Mouse (Mus musculus) heart, embryonic 15.5 days (tissue): ENCODE results near the gene Glis3. TPM values are rescaled to one million over a fixed set of nuclear protein-coding genes. Genes with fewer than 3 reads are reported as not detected.

Experiments used
- ATAC-seq: fragments of 200-750 bp; cut with Nextera tagmentation; replicated peaks from 2 replicates; pipeline ENCODE4 v1.8.0; 2017; ENCODE audit warnings: low read depth, moderate TSS enrichment; ENCODE audit not compliant: insufficient number of reproducible peaks, insufficient read depth, low FRiP score
- H3K27ac ChIP-seq: fragments of 300-500 bp; sonication (generic); 2 replicates; pipeline ENCODE4 v1.5.1; 2015; ENCODE audit warnings: mild to moderate bottlenecking, inconsistent platforms
- H3K27me3 ChIP-seq: fragments of 300-500 bp; sonication (generic); 2 replicates; pipeline ENCODE4 v1.6.1; 2015; ENCODE audit warnings: inconsistent platforms
- H3K36me3 ChIP-seq: fragments of 300-500 bp; sonication (generic); 2 replicates; pipeline ENCODE4 v1.6.1; 2015; ENCODE audit warnings: mild to moderate bottlenecking, inconsistent platforms
- H3K4me1 ChIP-seq: fragments of 300-500 bp; sonication (generic); replicated peaks from 2 replicates; pipeline ENCODE4 v1.6.1; 2015; ENCODE audit warnings: inconsistent platforms
- H3K4me2 ChIP-seq: fragments of 300-500 bp; sonication (generic); 2 replicates; pipeline ENCODE4 v1.6.1; 2015; ENCODE audit warnings: inconsistent platforms, mild to moderate bottlenecking, moderate library complexity
- H3K4me3 ChIP-seq: fragments of 300-500 bp; sonication (generic); 2 replicates; pipeline ENCODE4 v1.5.1; 2015; ENCODE audit warnings: mild to moderate bottlenecking, inconsistent platforms
- H3K9ac ChIP-seq: fragments of 300-500 bp; sonication (generic); 2 replicates; pipeline ENCODE4 v1.6.1; 2015; ENCODE audit warnings: mild to moderate bottlenecking, inconsistent platforms
- H3K9me3 ChIP-seq: fragments of 300-500 bp; sonication (generic); replicated peaks from 2 replicates; pipeline ENCODE4 v1.6.1; 2016; ENCODE audit warnings: inconsistent platforms
- WGBS: fragments of 180-500 bp; shearing (Covaris S2); methylation state at CpG from one replicate; pipeline ENCODE4 v1.1.7; 2015; ENCODE audit warnings: mixed read lengths; 5-methylcytosine and 5-hydroxymethylcytosine counted together
- polyA plus RNA-seq: library from polyadenylated mRNA; unstranded; fragments of >200 nt; fragmentation: Nextera tagmentation; extraction: Ambion mirVana; gene quantifications from 2 replicates; pipeline ENCODE4 v1.2.1, GENCODE M21; 2015

The Glis3 gene
- polyA plus RNA-seq, 1 experiment from 2014 or later: 0.87 TPM

DNA sequence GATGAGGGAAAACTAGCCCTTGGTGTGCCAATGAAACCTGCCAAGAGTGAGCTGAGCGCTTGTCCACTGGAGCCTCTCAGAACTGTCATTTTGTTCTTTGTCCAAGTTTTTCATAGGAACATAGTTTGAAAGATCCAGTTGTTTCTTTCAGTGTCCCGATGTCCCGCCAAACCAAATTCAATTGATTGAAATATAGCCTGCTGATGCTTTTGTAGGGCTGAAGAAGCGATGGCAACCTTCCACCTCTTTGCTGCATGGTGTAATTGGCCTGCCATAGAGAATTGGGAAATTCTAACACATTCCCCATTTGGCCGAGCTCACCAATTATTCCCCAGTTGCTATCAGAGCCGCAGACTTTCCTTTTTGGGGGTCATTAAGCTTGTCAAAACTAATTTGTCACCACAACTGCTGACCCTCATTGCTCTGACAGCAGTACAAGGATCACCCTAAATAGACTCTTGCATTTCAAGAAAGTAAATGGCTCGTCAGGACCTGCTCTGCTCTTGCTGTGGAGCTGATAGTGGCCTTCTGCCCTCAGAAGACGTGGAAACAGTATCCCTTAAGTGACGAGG, 299.1 kb downstream of the Glis3 start:
- WGBS: 71% methylated on average over 9 of the region's 9 CpGs
- Histone ChIP-seq H3K36me3 (no peaks in the 10 kb centered on the region), H3K4me2 (no peak overlapping the region), H3K27me3 (no peaks in the 10 kb centered on the region), H3K4me3 (no peak overlapping the region), H3K27ac (no peak overlapping the region), H3K9ac (no peak overlapping the region), H3K9me3 (no peaks in the 10 kb centered on the region), H3K4me1 (no peaks in the 10 kb centered on the region)
- ATAC-seq: no peak

DNA sequence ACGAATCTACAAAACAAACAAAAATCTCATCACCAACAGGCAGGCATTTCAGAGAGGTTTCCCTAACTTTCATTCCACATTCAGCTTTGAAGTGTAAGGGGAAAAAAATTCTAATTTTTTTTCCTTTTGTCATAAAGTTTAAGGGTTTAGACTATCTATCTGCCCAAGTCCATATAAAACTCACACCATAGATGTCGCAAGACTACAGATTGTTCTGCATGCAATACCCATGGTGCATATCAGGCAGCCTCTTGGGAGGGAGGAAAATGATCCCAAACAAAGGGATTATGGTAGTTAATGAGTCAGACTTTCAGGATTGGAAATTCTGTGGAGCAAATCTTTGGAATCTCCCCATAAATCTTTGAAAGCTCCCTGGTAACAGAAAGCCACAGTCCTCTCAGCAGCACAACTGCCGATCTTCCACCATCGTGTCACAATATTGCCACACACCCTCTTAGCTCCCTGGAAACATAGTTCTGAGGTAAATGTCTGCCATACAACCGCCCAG, 302.0 kb downstream of the Glis3 start:
- H3K9ac ChIP-seq: no peak overlapping the region
- H3K27me3 ChIP-seq: no peaks in the 10 kb centered on the region
- H3K36me3 ChIP-seq: no peaks in the 10 kb centered on the region
- no peaks in the 10 kb centered on the region for H3K4me1 ChIP-seq
- whole genome bisulfite sequencing: 82% methylated on average over 5 of the region's 5 CpGs
- H3K27ac ChIP-seq: no peak overlapping the region
- H3K9me3 ChIP-seq: no peaks in the 10 kb centered on the region
- H3K4me2 ChIP-seq: no peak overlapping the region
- H3K4me3 ChIP-seq: no peak overlapping the region
- ATAC-seq: no peak

DNA sequence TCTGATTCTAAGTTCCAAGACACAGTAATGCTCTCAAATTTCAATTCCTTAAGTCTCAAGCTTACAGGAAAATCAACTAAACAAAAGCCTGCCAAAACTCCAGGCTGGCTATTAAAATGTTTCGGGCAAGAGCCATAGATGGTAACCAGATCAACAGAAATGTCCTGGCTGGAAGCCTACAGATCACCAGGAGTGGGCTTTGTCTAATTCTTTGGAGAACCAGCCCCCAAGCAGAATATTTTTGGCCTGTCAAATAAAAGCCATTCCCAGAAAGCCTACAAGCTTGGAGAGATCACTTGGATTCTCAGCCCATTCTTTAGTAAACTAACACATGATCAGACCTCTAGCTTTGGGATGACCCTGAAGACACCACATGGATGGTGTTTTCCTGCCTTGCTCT, 303.5 kb downstream of the Glis3 start:
- Histone ChIP-seq H3K27ac (no peak overlapping the region), H3K27me3 (no peaks in the 10 kb centered on the region), H3K9me3 (no peaks in the 10 kb centered on the region), H3K4me3 (no peak overlapping the region), H3K4me2 (no peak overlapping the region), H3K36me3 (no peaks in the 10 kb centered on the region), H3K4me1 (no peaks in the 10 kb centered on the region), H3K9ac (no peak overlapping the region)
- 67% methylated on average over 1 of the region's 1 CpGs for WGBS
- ATAC-seq: no peak

DNA sequence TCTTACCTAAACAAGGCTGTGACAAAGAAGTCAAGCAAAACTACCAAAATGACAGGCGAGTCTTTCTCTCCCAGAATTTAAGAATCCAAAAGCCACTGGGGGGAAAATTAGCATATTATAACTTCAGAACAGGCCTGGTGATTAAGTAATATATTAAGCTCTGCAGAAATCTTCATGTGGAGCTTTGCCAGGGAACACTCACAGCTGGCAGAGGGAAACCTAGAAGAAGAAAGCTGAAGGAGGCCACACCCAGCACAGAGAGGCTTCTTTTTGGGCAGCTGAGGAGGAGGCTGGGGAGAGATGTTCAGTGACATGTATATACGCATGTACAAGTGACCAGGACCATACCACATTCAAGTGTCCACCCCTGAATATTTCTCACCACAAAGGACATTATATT, 304.1 kb downstream of the Glis3 start:
- H3K4me1 ChIP-seq: no peaks in the 10 kb centered on the region
- no peak overlapping the region for H3K4me2 ChIP-seq
- no peak overlapping the region for H3K27ac ChIP-seq
- no peak overlapping the region for H3K9ac ChIP-seq
- 86% methylated on average over 2 of the region's 2 CpGs for WGBS
- no peaks in the 10 kb centered on the region for H3K27me3 ChIP-seq
- H3K9me3 ChIP-seq: no peaks in the 10 kb centered on the region
- H3K4me3 ChIP-seq: no peak overlapping the region
- no peak for ATAC-seq
- no peaks in the 10 kb centered on the region for H3K36me3 ChIP-seq

DNA sequence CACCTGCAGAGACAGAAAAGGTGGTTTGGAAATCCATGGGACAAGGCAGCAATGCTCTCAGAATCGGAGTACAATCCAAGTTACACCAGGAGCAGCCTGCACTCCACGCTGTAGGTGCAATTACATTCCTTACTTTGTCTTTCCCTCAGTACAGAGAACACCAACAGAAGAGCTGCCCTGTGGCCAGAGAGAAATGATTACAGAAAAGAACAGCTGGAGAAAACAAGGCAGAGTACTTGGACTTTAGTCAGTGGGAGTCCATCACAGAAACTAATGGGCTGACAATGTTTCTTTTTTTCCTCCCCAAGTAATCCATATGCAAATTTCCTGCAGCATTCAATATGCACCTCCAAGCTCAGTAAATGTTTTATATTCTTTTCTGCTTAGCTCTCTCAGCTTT, 305.4 kb downstream of the Glis3 start:
- no peaks in the 10 kb centered on the region for H3K9me3 ChIP-seq
- H3K36me3 ChIP-seq: no peaks in the 10 kb centered on the region
- H3K4me1 ChIP-seq: no peaks in the 10 kb centered on the region
- 78% methylated on average over 2 of the region's 2 CpGs for WGBS
- H3K9ac ChIP-seq: no peak overlapping the region
- no peak for ATAC-seq
- no peaks in the 10 kb centered on the region for H3K27me3 ChIP-seq
- no peak overlapping the region for H3K4me2 ChIP-seq
- H3K27ac ChIP-seq: no peak overlapping the region
- no peak overlapping the region for H3K4me3 ChIP-seq

DNA sequence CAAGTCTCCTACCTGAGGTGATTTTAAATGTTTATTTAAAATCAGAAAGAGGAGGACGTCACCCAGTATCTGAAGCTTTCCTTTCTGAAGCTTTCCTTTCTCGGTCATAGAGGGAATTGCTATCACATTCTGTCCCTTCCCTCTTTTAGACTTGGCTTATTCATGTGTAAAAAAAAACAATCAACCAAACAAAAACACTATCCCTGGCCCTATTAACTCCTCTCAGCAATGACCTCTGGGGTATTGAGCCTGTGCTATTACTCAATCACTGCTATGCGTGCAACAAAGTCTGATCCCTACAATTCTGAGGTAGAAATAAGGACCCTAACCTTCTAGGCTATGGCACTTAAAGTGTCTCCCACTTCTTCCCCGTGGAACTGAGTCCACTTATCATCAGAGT, 311.7 kb downstream of the Glis3 start:
- H3K27ac ChIP-seq: no peak overlapping the region
- no peak for ATAC-seq
- H3K9me3 ChIP-seq: no peaks in the 10 kb centered on the region
- H3K36me3 ChIP-seq: no peaks in the 10 kb centered on the region
- H3K9ac ChIP-seq: no peak overlapping the region
- no peaks in the 10 kb centered on the region for H3K4me1 ChIP-seq
- H3K4me2 ChIP-seq: no peak overlapping the region
- no peak overlapping the region for H3K4me3 ChIP-seq
- H3K27me3 ChIP-seq: no peaks in the 10 kb centered on the region
- 58% methylated on average over 4 of the region's 4 CpGs for WGBS

DNA sequence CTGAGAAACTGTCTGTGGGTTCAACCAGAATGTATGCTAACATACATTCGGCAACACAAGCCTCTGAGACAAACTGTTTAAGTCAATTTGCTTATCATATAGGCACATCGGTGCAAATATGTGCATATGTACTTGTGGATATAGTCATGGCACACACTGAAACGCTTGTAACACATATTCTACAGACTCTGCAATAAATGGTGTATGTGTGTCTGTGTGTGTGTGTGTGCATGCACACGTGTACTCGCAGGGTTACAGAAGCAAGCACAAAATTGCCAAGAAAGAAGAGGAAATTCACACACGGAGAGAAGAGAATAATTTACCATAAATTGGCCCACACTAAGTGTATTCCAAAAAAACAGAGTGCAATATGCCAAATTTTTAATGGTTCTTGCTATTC, 312.6 kb downstream of the Glis3 start:
- Histone ChIP-seq H3K27me3 (no peaks in the 10 kb centered on the region), H3K4me2 (no peak overlapping the region), H3K9me3 (no peaks in the 10 kb centered on the region), H3K4me1 (no peaks in the 10 kb centered on the region), H3K4me3 (no peak overlapping the region), H3K9ac (no peak overlapping the region), H3K36me3 (no peaks in the 10 kb centered on the region), H3K27ac (no peak overlapping the region)
- 88% methylated on average over 6 of the region's 6 CpGs for WGBS
- ATAC-seq: no peak

DNA sequence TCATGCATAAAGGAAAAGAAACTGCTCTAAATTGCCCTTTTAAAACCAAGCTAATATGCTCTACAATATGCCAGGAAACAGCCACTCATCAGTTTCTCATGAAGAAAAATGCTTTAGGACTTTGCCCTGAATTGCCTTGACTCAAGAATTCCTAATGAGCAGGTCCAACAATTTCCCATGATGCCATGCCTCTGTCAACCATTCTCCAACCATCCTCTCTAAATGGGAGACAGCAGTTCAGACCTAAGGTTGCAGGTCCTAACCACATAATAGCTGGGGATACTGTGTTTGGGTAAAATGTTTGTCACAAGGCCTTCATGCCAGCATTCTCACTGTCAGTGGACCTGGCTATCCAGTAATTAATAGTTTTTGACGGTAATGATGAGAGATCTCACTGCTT, 313.1 kb downstream of the Glis3 start:
- H3K4me1 ChIP-seq: no peaks in the 10 kb centered on the region
- no peak overlapping the region for H3K9ac ChIP-seq
- H3K9me3 ChIP-seq: no peaks in the 10 kb centered on the region
- H3K4me3 ChIP-seq: no peak overlapping the region
- no peak for ATAC-seq
- no peak overlapping the region for H3K27ac ChIP-seq
- WGBS: 84% methylated on average over 1 of the region's 1 CpGs
- H3K27me3 ChIP-seq: no peaks in the 10 kb centered on the region
- H3K36me3 ChIP-seq: no peaks in the 10 kb centered on the region
- H3K4me2 ChIP-seq: no peak overlapping the region

DNA sequence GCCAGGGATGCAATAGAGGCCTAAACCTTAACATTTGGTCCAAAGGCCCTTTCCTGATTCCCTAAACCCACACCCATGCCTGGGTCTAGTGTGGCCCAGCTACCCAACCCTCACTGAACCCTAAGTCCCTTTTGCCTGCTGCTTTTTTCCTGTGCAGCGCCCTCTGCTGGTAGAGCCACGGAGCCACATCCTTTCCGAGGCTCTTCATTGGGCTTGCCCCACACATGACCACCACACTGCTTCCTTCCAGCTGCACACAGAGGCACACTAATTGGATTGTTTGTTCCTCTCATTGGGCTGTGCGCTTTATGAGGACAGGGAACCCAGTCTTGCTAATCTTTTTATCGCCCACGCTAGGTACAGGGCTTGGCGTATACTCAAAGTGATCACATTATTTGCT, 314.0 kb downstream of the Glis3 start:
- no peaks in the 10 kb centered on the region for H3K36me3 ChIP-seq
- WGBS: 54% methylated on average over 7 of the region's 7 CpGs
- H3K9ac ChIP-seq: no peak overlapping the region
- H3K4me3 ChIP-seq: no peak overlapping the region
- no peaks in the 10 kb centered on the region for H3K4me1 ChIP-seq
- no peak for ATAC-seq
- H3K9me3 ChIP-seq: no peaks in the 10 kb centered on the region
- no peak overlapping the region for H3K4me2 ChIP-seq
- H3K27ac ChIP-seq: no peak overlapping the region
- no peaks in the 10 kb centered on the region for H3K27me3 ChIP-seq

DNA sequence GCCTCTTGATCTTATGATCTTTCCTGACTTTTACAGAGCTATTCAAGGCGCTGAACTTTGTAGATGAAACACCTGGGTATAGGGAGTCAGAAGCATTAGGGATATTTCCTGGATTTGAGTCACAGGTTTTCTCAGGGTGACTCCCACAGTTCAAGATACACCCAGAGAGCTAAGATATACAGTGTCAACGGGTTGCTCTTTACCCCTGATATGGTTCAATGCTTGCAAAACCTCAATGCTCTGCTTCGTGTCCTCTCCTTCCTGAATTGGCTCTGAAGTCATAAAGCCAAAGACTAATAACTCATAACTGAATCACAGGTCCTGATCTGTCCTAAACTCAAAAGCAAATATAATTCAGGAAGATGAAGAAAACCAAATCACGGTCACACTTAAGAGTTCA, 319.0 kb downstream of the Glis3 start:
- Histone ChIP-seq H3K4me3 (no peak overlapping the region), H3K27ac (no peak overlapping the region), H3K9me3 (no peaks in the 10 kb centered on the region), H3K9ac (no peak overlapping the region), H3K27me3 (no peaks in the 10 kb centered on the region), H3K4me2 (no peak overlapping the region), H3K36me3 (no peaks in the 10 kb centered on the region), H3K4me1 (no peaks in the 10 kb centered on the region)
- 68% methylated on average over 4 of the region's 4 CpGs for WGBS
- ATAC-seq: no peak

DNA sequence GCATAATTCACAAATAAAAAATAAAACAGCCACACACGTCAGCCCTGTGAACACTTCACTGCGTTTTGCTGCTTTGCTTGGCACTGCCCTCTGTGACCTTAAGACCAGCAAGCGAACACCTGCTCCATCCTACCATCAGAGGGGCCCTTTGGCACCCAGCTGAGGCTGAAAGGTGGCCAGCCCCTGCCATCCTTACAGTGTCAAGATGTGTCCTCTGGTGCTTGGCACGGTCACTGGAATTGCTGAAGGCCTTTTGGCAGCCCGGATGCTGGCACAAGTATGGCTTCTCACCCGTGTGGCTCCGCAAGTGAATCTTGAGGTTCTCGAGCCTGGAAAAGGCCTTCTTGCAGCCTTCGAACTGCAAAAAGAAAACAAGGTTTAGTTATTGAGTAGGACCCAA, 322.3 kb downstream of the Glis3 start:
- Histone ChIP-seq H3K9ac (no peak overlapping the region), H3K36me3 (no peaks in the 10 kb centered on the region), H3K4me3 (no peak overlapping the region), H3K27me3 (no peaks in the 10 kb centered on the region), H3K27ac (no peak overlapping the region), H3K9me3 (no peaks in the 10 kb centered on the region), H3K4me1 (no peaks in the 10 kb centered on the region), H3K4me2 (no peak overlapping the region)
- 84% methylated on average over 9 of the region's 9 CpGs for WGBS
- no peak for ATAC-seq
